ENCODE assay signal across 8 mouse cellular contexts in genomic region chr6:119482958-119483600, GRCm38 (mm10). TPM values are rescaled to one million over a fixed set of nuclear protein-coding genes. Genes with fewer than 3 reads are reported as not detected.
DNase-seq lines count a peak whose midpoint lies in the region; ATAC-seq lines count a peak whose summit lies in the region.

No protein-coding gene starts in this region.

- H3K27ac ChIP-seq in forebrain, embryonic 14.5 days (ENCODE audit: low read depth, low read length): no peak overlapping the region
- no peak overlapping the region for H3K27ac ChIP-seq in hindbrain, embryonic 16.5 days (ENCODE audit: low read depth, low read length)
- H3K27ac ChIP-seq in limb, embryonic 12.5 days: 0 out of 2 replicates have a peak overlapping the region, but pooled peaks have one; percentile 47
- no peak overlapping the region for H3K27ac ChIP-seq in midbrain, embryonic 13.5 days

- ATAC-seq in forebrain, embryonic 14.5 days: peak; percentile 13; the same call in 1 of the 2 replicates
- peak; percentile 51 for ATAC-seq in hindbrain, embryonic 16.5 days
- ATAC-seq in limb, embryonic 12.5 days (ENCODE audit: insufficient number of reproducible peaks, insufficient read depth, low FRiP score, low TSS enrichment, low read depth): no peak
- 0 out of 2 replicates have a peak, but pooled peaks have one; percentile 10 for ATAC-seq in midbrain, embryonic 13.5 days

- H3K27me3 ChIP-seq in forebrain, embryonic 14.5 days (replicated peaks; ENCODE audit: control insufficient read depth, insufficient read depth, low read length): no peaks in the 10 kb centered on the region
- H3K27me3 ChIP-seq in hindbrain, embryonic 16.5 days (replicated peaks; ENCODE audit: control insufficient read depth, insufficient read depth, low read length): no peaks in the 10 kb centered on the region
- no peaks in the 10 kb centered on the region for H3K27me3 ChIP-seq in limb, embryonic 12.5 days
- H3K27me3 ChIP-seq in midbrain, embryonic 13.5 days: no peaks in the 10 kb centered on the region

- H3K4me2 ChIP-seq in forebrain, embryonic 14.5 days (ENCODE audit: low read length): peak overlapping the region; percentile 100
- H3K4me2 ChIP-seq in hindbrain, embryonic 16.5 days (ENCODE audit: low read length): peak overlapping the region; percentile 96
- H3K4me2 ChIP-seq in limb, embryonic 12.5 days: peak overlapping the region; percentile 100
- peak overlapping the region; percentile 97 for H3K4me2 ChIP-seq in midbrain, embryonic 13.5 days (replicated peaks)

- peak overlapping the region; percentile 53 for H3K9ac ChIP-seq in forebrain, embryonic 14.5 days (ENCODE audit: low read length)
- H3K9ac ChIP-seq in hindbrain, embryonic 16.5 days (ENCODE audit: low read depth, low read length): peak overlapping the region; percentile 41
- H3K9ac ChIP-seq in limb, embryonic 12.5 days (replicated peaks): peak overlapping the region; percentile 31; the same call in 1 of the 2 replicates
- H3K9ac ChIP-seq in midbrain, embryonic 13.5 days (replicated peaks): peak overlapping the region; percentile 59

- peak; percentile 51 for DNase-seq in kidney, adult 18-20 months
- no peak for DNase-seq in kidney, adult 11 months
- DNase-seq in adrenal gland, postnatal 36 days: peak; percentile 69 to 77
- DNase-seq in forebrain, embryonic 14.5 days (ENCODE audit: low spot score): peak; percentile 68
- no peak for DNase-seq in B cell, adult 2 months

- H3K4me3 ChIP-seq in forebrain, embryonic 14.5 days (ENCODE audit: low read depth, low read length): peak overlapping the region; percentile 27
- peak overlapping the region; percentile 35 for H3K4me3 ChIP-seq in hindbrain, embryonic 16.5 days (ENCODE audit: low read length)
- H3K4me3 ChIP-seq in limb, embryonic 12.5 days (replicated peaks): peak overlapping the region; percentile 28
- H3K4me3 ChIP-seq in midbrain, embryonic 13.5 days (replicated peaks): peak overlapping the region; percentile 98

- no peaks in the 10 kb centered on the region for H3K9me3 ChIP-seq in forebrain, embryonic 14.5 days (replicated peaks; ENCODE audit: control insufficient read depth, low read length)
- no peaks in the 10 kb centered on the region for H3K9me3 ChIP-seq in hindbrain, embryonic 16.5 days (ENCODE audit: control insufficient read depth, low read length)
- H3K9me3 ChIP-seq in limb, embryonic 12.5 days: no peaks in the 10 kb centered on the region
- no peaks in the 10 kb centered on the region for H3K9me3 ChIP-seq in midbrain, embryonic 13.5 days

- WGBS in forebrain, embryonic 14.5 days: 21% methylated on average over 16 of the region's 16 CpGs
- WGBS in hindbrain, embryonic 16.5 days: 33% methylated on average over 16 of the region's 16 CpGs
- WGBS in limb, embryonic 12.5 days: 38% methylated on average over 16 of the region's 16 CpGs
- WGBS in midbrain, embryonic 13.5 days: 33% methylated on average over 16 of the region's 16 CpGs

- H3K4me1 ChIP-seq in forebrain, embryonic 14.5 days (ENCODE audit: control insufficient read depth, insufficient read depth, low read length): peaks cover 24% of the 10 kb centered on the region
- peaks cover 29% of the 10 kb centered on the region for H3K4me1 ChIP-seq in hindbrain, embryonic 16.5 days (ENCODE audit: control insufficient read depth, insufficient read depth, low read depth, low read length)
- H3K4me1 ChIP-seq in limb, embryonic 12.5 days (replicated peaks): peaks cover 59% of the 10 kb centered on the region
- peaks cover 60% of the 10 kb centered on the region for H3K4me1 ChIP-seq in midbrain, embryonic 13.5 days (replicated peaks)

- peaks cover 29% of the 10 kb centered on the region for H3K36me3 ChIP-seq in forebrain, embryonic 14.5 days (ENCODE audit: control insufficient read depth, insufficient read depth, low read length)
- peaks cover 4% of the 10 kb centered on the region; the same call in 1 of the 2 replicates for H3K36me3 ChIP-seq in hindbrain, embryonic 16.5 days (ENCODE audit: control insufficient read depth, insufficient read depth, low read length)
- peaks cover 27% of the 10 kb centered on the region; the same call in 1 of the 2 replicates for H3K36me3 ChIP-seq in limb, embryonic 12.5 days
- peaks cover 23% of the 10 kb centered on the region for H3K36me3 ChIP-seq in midbrain, embryonic 13.5 days

RNA-seq across cellular contexts. Expression of gene Fbxl14, which starts 3.6 kb away (rescaled TPM):
- total RNA-seq in adrenal gland, postnatal 36 days (2021): 10 to 100 TPM; 31.9 to 36.0 TPM
- 6.8 and 7.6 TPM in 2 replicates for polyA plus RNA-seq in forebrain, embryonic 14.5 days (2014; fragmentation: Nextera tagmentation; extraction: Ambion mirVana)
- polyA plus RNA-seq in hindbrain, embryonic 16.5 days (2015; fragmentation: Nextera tagmentation; extraction: Ambion mirVana): 1.9 and 2.1 TPM in 2 replicates
- polyA plus RNA-seq in limb, embryonic 12.5 days (2016; fragmentation: Nextera tagmentation; extraction: Ambion mirVana): 4.2 and 4.9 TPM in 2 replicates
- polyA plus RNA-seq in midbrain, embryonic 13.5 days (2015; fragmentation: Nextera tagmentation; extraction: Ambion mirVana): 3.5 and 4.1 TPM in 2 replicates

Comparison
In these comparisons a context has a peak if more than half of its experiments do, and no peak if none do; other contexts are left out.
1. DNase-seq: peak in kidney, adult 18-20 months (single experiment), adrenal gland, postnatal 36 days (2 of 2) and forebrain, embryonic 14.5 days (single experiment); none in kidney, adult 11 months (single experiment) and B cell, adult 2 months (0 of 2).
2. H3K4me3 ChIP-seq: peak in every context shown above with its lines; median percentile 98 in midbrain, embryonic 13.5 days; 35 in hindbrain, embryonic 16.5 days; 28 in limb, embryonic 12.5 days; 27 in forebrain, embryonic 14.5 days.
3. Peak in every context shown above with its lines, with median percentiles within 50 percentile points of each other: H3K4me2 ChIP-seq and H3K9ac ChIP-seq.